Mouse (Mus musculus): ENCODE results near the gene Sspo. TPM values are rescaled to one million over a fixed set of nuclear protein-coding genes. Genes with fewer than 3 reads are reported as not detected.

Sspo gene
- total RNA-seq (2021): 1 to 10 TPM; 1.2 to 2.9 TPM

DNA sequence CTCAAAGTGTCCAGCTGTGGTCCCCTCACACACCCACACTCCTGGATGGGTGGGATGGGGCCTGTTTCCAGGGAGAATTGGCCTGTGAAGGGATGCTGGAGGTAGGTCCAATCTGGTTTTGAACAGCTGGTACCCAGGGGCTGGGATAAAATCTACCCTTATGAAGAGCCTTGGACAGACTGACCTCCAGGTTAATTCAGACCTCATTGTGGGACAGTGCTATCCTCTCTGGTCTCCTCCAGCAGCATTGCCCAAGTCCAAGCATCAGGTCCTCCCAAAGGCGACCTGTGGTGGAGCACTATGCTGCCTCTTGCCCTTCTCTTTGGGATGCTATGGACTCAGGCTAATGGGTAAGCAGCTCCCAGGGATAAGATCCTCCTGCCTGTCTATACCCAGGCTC lies at the start of gene Sspo:
TSS of gene Sspo (plus strand) at position 301 of the 400 bp plus-strand sequence.
- DNase-seq (ENCODE audit: extremely low spot score in 1 of 2, low spot score in 1 of 2): no peak

DNA sequence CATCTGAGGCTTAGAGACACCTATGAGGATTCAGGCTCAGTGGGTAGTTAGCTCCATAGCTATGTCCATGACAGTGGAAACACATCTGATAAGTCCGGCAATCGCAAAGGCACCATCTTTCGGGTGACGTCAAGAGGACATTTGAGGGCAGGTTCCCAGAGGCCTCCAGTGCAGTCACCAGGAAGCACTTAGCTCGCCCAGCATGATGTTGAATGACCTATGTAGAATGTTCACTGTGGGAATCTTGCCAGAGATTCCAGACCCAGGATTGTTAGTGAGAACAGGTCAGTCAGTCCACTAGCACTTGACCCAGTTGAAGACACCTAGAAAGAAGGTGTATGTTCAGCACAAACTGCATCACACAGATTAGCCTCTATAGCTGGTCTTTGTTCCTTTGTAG lies 48.1 kb upstream of the Sspo start:
- no peak for DNase-seq (ENCODE audit: extremely low spot score in 1 of 2, low spot score in 1 of 2)

DNA sequence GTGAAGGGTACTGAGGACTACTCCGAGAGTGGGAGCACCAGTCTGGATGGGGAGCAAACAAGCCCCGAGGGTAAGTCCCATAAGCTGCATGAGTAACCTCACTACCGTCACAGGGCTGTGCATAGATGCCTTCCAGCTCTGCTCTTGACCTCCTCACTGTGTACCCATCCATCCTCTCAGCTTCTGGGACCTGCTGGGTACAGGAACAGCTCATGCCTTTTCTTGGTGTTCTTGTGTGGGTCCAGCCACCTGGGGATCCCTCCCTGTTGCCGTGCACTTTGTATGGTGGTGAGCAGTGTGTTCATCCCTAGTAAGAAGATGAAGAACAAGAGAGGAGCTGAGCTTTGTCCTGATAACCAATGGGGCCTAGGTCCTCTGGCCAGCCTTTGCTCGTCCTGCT lies 44.0 kb upstream of the Sspo start:
- no peak for DNase-seq (ENCODE audit: extremely low spot score in 1 of 2, low spot score in 1 of 2)

DNA sequence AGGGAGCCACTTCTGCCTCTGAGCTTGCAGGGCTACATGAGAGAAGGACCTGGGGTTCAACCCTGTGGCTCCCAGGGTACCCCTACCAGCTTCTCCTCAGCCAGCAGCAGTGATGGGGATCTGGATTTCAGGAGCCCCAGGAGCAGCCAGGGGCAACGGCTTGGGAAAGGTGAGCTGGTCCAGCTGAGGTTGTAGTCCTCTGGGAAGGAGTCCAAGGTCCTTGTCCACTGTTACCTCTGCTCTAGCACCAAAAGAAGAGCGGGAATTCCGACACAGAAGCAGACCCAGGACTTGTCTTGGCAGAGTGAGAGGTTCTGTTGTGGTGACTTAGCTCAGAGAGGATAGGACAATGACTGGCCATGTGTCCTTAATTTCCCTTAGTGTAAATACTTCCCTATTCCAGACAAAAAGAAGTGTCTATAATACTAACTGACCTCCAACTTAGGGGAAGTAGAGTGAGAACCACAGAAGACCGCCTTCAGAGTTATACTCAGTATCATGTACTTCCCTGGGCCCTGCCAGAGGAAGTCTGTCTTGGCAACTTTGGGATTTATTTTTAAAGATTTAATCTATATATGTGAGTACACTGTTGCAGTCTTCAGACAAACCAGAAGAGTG lies 38.2 kb upstream of the Sspo start:
- DNase-seq (ENCODE audit: extremely low spot score in 1 of 2, low spot score in 1 of 2): no peak

DNA sequence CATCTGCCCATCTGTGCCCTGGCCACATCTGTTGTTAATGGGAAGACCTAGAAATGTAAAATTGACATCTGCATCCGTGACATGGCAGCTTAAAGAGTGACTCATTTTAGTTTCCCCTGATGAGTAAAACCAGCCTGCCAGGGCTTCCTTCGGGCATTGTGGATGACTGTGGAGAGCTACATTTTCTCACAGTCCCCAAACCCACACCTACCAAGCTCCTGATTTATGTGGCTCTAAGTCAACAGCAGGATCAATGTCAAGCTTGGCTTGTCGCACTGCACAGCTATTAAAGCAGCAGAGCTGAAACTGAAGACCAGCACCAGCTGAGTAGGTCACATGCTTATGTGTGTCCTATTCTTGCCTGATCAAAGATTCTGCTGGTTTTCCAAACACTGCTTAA lies 37.5 kb upstream of the Sspo start:
- DNase-seq (ENCODE audit: extremely low spot score in 1 of 2, low spot score in 1 of 2): no peak

DNA sequence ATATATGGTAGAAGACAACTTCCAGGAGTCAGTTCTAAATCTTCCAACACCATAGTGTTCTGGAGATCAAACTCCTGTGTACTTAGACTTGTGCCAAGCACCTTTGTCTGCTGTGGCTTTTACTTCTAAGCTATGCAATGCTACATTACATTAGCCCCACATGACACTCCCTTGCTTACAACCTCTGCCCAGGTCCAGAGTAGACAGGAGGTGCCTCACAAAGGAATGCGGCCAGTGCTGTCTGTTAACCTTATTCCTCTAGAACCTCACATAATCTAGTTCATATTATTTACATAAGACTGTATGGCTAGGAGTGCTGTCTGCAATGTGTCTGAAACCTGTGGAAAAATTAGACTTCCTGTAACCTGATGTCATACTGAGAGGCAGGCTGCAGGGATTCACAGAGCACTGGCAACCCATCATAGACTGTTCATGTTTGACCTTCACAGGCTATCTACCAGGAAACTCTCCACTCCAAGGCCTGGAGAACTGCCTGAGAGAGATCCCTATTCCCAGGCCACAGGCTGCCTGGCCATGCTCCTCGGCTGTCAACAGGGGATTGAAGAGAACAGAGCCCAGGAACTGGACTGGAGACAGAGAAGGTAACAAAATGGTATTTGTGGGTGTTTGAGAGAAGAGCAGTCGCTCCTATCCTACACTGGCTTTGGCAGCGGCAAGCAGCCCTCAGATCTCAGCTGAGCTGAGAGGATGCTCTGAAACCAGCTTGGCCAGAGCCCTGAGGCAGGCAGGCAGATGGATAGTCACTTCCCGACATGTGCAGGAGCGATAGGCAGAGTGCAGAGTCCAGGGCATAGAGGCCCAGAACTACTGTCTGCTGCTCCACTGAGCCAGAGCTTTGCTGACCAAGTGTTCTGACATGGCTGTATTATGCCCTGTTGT lies 36.6 kb upstream of the Sspo start:
- DNase-seq (ENCODE audit: extremely low spot score in 1 of 2, low spot score in 1 of 2): no peak

DNA sequence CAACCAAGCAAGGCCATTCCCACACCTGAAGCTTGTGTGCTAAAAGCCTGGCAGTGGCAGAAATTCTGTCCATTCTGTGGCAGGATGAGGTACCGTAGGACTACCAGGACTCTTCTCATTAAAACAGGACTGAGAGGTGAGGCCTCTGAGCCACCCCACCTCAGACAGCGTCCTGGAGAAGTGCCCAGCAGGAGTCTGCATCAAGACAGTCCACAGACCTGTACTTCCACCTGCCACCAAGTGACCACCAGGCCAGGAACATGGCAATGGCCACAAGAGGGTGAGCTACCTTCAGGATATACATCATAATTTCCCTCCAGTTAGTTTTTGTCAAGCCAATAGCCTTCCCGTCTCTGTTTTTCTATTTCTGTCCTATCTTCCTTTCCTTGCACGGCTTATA lies 35.9 kb upstream of the Sspo start:
- no peak for DNase-seq (ENCODE audit: extremely low spot score in 1 of 2, low spot score in 1 of 2)

DNA sequence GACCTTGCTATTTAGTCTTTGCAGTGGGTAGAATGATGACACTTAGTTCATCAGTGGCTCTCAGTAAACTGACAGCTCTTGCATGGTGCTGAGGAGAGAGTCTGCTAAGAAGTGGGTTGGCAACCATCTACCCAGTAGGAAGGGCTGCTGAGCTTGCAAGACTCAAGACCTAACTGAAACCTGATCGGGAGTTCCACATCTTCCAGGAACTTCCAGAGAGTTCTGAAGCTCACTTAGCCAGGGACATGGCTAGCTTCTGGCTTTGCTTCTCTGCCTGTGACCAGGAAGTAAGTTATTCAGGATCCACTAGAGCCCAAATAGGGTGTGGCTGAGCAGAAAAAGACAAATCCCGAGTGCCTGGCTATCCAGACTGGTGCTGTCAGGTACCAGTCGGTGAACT lies 35.4 kb upstream of the Sspo start:
- DNase-seq (ENCODE audit: extremely low spot score in 1 of 2, low spot score in 1 of 2): no peak

DNA sequence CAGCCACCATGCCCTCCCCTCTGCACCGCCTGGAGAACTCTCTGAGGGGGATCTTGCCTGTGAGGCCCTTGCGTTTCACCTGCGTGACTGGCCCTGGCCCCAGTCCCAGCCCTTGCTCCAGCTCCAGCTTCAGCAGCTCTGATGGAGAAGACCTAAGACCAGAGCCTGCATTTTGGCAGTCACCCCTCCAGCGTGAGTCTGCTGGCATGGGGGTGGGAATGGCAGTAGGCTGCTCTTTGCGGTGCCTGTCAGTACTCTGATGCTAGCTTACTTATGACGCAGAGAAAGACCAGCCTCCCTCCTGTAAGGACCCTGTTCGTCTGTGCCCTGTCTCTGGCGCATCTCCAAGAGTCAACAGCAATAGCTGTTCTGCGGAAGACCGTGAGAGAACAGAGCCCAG lies 34.9 kb upstream of the Sspo start:
- DNase-seq (ENCODE audit: extremely low spot score in 1 of 2, low spot score in 1 of 2): no peak

DNA sequence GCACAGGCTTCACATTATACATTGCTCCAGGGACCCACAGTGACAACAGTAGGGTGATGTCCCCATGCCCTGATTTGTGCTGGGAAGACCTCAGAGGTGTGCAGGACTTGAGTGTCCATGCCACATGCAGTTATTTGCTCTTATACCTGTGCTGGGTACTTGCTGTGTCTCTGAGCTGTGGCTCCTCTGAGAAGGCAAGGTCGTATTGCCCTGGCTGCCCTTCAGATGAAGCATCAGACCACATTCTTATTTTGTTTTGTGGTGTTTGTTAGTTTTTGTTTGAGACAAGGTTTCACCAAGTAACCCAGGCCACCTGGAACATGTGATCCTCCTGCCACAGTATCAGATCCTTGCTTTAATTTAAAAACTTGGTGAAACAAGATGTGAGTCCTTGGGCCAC lies 33.1 kb upstream of the Sspo start:
- no peak for DNase-seq (ENCODE audit: extremely low spot score in 1 of 2, low spot score in 1 of 2)

DNA sequence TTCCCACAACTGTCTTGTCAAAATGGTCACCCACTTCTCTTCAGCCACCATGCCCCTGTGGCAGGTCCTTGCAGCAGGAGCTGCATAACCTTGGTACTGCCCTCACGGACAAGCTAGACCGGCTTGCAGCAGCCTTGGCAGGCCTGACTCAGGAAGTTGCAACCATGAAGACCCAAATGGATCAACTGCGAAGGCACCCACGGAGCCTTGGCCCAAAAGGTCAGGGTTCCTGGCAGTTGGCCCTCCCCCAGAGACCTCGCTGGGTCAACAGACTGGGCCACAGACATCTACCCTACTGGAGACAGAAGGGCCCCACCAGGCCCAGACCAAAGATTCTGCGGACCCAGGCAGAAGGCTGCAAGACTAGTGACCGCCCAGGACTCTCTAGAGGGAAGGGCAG lies 32.4 kb upstream of the Sspo start:
- DNase-seq (ENCODE audit: extremely low spot score in 1 of 2, low spot score in 1 of 2): no peak

DNA sequence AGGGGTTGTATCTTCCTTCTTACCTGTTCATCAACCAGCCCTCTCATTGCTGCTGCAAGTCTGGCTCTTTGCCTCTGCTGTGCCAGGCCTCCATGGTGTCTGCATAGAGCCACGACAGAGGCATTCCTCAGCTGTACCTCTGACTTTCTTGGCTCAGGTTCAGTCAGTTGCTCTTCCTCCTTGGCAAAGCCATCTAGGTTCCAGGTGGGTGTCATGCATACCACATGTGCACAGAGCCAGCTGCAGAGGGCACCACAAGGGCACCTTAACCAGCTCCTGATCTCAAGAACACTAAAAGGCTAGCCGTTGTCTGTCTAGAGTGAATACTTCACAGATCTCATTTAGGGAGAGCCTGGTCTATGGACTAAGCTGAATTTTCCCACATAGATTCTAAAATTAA lies 31.5 kb upstream of the Sspo start:
- DNase-seq (ENCODE audit: extremely low spot score in 1 of 2, low spot score in 1 of 2): no peak

DNA sequence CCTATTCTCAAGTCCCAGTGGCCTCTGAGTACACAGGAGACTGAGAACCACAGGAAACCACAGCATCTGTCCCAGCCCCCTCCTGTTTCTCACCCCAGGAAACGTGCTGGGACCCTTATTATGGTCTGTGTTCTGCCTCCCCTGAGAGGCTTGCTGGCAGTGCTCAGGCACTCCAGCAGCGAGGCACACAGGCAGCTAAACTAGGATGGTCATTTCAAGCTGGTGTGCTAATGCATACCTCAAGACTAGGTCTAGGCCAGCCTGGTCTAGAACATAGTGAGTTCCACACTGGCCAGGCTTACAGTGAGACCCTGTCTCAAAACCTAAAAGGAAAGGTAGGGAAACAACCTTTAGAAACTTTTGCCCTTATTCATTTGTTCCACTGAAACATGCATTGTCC lies 27.4 kb upstream of the Sspo start:
- DNase-seq (ENCODE audit: extremely low spot score in 1 of 2, low spot score in 1 of 2): no peak

DNA sequence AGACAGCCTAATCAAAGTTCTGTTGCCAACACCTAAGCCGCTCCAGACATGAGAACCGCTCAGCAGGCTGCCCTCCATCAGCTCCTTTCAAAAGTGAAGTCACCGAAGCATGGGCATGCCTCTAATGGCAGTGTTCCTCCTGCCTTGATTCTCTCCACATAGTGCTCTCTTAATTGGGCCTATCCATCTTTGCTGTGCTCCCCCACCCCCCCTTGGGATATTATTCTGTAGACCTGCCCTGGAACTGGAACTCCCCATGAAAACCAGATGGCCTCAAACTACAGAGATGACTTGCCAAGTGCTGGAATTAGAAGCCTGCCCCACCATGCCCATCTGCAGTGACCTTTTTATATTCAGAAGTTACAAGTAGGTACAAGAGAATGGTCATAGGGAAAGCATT lies 24.7 kb upstream of the Sspo start:
- DNase-seq (ENCODE audit: extremely low spot score in 1 of 2, low spot score in 1 of 2): no peak

DNA sequence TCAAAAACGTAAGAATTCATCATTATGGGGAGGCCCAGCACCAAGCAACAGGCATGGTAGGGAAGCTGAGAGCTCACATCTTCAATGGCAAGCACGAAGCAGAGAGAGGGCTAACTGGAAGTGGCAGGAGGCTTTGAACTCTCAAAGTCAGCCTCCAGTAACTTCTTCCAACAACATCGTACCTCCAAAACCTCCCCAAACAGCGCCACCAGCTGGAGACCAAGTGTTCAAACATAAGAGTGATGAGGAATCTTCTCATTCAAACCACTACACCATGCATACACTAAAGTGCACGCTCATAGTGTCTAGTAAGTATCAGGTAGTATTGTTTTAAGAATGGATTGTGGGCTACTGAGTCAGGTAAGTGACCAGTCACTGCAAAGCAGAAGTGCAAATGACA lies 24.0 kb upstream of the Sspo start:
- no peak for DNase-seq (ENCODE audit: extremely low spot score in 1 of 2, low spot score in 1 of 2)

DNA sequence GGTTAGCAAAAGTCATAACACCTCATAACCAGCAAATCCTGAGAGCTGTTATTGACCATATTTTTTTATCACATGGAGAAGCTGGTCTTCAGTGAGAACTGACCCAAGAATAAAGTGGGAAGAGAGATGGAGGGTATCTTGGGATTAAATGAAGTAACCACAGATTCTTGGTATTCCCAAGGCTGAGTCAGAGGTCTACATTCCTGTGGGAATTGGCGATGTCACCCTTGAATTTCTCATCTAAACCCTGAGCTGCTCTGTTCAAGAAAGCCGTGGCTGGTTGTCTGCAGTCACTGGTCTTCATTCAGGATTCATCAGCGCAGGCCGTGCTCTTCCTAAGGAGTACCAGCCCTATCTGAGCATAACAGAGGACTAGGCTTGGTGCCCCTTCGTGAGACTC lies 21.1 kb upstream of the Sspo start:
- DNase-seq (ENCODE audit: extremely low spot score in 1 of 2, low spot score in 1 of 2): no peak

DNA sequence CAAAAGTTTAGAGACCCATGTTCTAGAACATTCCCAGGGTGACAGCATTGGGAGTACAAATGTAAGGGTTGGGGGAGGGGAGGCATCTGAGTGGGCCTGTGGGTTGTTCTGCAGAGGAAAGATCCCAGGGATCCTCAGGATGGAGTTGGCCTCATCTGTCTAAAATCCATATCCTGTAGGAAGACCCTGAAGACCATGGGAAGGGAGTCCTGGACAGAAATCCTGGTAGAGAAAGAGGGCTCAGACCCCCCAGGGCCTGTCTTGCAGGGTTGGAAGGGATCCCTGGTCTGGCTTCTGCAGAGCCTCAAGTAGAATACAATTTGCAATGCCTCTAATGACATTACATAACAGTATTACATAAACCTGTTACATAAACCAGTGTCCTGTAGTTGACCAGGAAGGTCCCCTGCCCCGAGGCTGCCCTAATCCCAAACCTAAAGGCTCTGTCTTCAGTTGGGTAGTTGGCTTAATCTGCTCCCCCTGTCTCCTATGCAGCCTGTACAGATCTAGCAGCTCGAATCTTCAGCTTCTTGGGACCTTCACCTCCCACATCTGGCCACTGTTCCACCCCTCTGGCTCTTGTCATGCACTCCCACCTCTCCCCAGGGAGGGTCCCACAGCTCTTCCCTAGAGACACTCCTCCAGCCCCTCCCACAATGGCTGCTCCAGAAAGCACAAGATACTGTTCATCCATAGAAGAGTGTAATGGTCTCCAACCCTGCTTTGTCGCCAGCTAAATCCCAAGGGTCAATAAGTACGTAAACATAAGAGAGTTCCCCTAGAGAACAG lies 19.1 kb upstream of the Sspo start:
- DNase-seq (ENCODE audit: extremely low spot score in 1 of 2, low spot score in 1 of 2): no peak

DNA sequence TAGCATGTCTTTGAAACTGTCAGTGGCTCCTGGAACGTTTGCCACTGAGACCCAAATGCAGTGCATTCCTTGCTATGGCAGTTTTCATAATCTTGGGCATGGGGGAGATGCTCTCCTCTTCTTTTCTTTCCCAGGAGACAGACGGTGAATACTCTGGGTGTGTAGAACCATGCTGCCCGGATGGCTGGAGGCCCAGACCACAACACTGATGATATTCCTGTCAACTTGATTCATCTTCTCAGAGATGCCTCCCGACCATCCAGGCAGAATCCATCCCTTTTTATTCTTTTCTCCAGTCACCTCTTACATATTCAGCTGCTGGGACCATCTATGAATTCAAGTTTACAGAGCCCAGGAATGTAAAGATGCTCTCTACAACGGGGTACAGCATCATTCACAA lies 17.3 kb upstream of the Sspo start:
- no peak for DNase-seq (ENCODE audit: extremely low spot score in 1 of 2, low spot score in 1 of 2)

DNA sequence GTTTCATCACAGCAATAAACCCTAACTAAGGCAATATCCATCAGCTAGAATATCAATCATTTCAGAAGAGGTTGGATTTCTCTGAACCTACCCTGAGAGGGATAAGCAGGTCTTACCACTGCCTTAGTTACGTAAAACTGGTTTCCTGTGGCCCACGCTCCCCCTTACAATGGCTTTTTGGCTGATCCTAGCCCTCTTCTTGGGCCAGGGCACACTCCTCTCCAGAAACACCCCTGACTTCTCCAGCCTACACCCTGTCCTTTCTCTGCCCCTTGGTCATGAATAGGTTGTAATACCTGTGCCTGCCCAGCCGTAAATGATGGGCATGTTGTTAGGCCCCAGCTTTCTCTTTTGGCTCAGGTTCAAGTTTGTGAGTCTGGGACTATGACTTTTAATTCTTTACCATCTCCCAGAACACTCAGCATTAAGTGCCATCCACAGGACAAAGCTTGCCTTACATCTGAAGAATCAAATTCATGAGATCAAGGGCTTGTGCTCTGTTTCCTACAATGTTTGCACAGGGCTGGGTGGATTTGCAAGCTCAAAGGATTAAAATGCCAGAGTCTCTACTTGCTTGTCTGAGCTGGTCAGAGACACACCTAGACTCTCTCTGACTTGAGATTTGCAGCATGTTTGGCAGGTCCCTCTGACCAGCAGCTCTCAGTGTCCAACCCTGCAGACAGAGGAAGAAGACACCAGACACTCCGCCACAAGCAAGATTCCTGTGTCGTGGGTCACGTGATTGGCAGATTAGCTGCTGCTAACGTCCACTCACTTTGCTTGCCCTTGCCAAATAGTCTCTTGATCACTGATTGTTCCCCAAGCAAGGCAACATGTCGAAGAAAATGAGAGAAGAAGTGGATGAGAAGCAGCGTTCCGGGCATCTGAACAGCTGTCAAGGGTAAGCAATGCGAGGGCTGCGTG lies 14.9 kb upstream of the Sspo start:
- no peak for DNase-seq (ENCODE audit: extremely low spot score in 1 of 2, low spot score in 1 of 2)

DNA sequence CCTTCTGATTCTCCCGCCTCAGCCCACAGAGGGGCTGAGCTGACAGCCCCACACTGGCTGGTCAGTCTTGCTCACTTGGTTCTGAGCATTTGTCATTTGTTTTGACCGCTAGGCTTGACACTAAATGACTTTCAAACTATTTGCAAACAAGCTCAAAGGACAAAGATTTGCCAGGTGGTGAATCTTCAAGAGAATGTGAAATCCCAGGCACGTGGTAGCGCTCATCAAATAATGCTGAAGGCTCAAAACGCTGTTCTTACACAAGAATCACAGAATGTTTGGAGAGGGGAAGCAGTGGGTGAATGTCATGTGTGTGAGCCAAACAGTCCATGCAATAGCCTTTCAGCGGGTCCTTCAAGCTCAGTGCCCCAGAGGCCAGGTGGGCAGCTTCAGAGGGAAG lies 13.4 kb upstream of the Sspo start:
- no peak for DNase-seq (ENCODE audit: extremely low spot score in 1 of 2, low spot score in 1 of 2)
